Mouse (Mus musculus) limb, embryonic 10.5 days (tissue): Measurements from ENCODE around the gene Cbfa2t3. TPM values are rescaled to one million over a fixed set of nuclear protein-coding genes. Genes with fewer than 3 reads are reported as not detected.

Experiments
- DNase-seq: peaks from one replicate; pipeline ENCODE4 v3.0.0-alpha.2; 2017; ENCODE audit warnings: low spot score
- H3K27ac ChIP-seq: fragments of 300-500 bp; sonication (generic); 2 replicates; pipeline ENCODE4 v1.5.1; 2016; ENCODE audit warnings: mild to moderate bottlenecking
- H3K27me3 ChIP-seq: fragments of 300-500 bp; sonication (generic); 2 replicates; pipeline ENCODE4 v1.6.1; 2016; ENCODE audit warnings: low read depth, mild to moderate bottlenecking; ENCODE audit not compliant: poor library complexity, severe bottlenecking
- H3K36me3 ChIP-seq: fragments of 300-500 bp; sonication (generic); 2 replicates; pipeline ENCODE4 v1.6.1; 2016; ENCODE audit warnings: mild to moderate bottlenecking, moderate library complexity
- H3K4me1 ChIP-seq: fragments of 300-500 bp; sonication (generic); 2 replicates; pipeline ENCODE4 v1.6.1; 2016
- H3K4me3 ChIP-seq: fragments of 300-500 bp; sonication (generic); 2 replicates; pipeline ENCODE4 v1.5.1; 2016; ENCODE audit warnings: mild to moderate bottlenecking, moderate library complexity
- H3K9me3 ChIP-seq: fragments of 300-500 bp; sonication (generic); replicated peaks from 2 replicates; pipeline ENCODE4 v1.6.1; 2016; ENCODE audit warnings: mild to moderate bottlenecking
- WGBS: fragments of 180-500 bp; shearing (Covaris S2); methylation state at CpG from one replicate; pipeline ENCODE4 v1.1.7; 2016; 5-methylcytosine and 5-hydroxymethylcytosine counted together
- polyA plus RNA-seq: library from polyadenylated mRNA; unstranded; fragments of >200 nt; fragmentation: Nextera tagmentation; extraction: Ambion mirVana; gene quantifications from 2 replicates; pipeline ENCODE4 v1.2.1, GENCODE M21; 2016

The Cbfa2t3 gene
- polyA plus RNA-seq, 1 experiment from 2014 or later = 2.0 TPM

- 0 out of 2 replicates have a peak overlapping the region, but pooled peaks have one; percentile 37 for H3K27ac ChIP-seq
- no peaks in the 10 kb centered on the region for H3K9me3 ChIP-seq
- no peak overlapping the region for H3K4me3 ChIP-seq
- H3K36me3 ChIP-seq = peaks cover 18% of the 10 kb centered on the region
- DNase-seq = peak; percentile 84
- H3K4me1 ChIP-seq = peaks cover 64% of the 10 kb centered on the region
- 41% methylated on average over 5 of the region's 7 CpGs for WGBS
- no peaks in the 10 kb centered on the region for H3K27me3 ChIP-seq
Observed at GRCm38 (mm10) chr8:122617947-122618546, 80.9 kb downstream of the Cbfa2t3 start.

DNA sequence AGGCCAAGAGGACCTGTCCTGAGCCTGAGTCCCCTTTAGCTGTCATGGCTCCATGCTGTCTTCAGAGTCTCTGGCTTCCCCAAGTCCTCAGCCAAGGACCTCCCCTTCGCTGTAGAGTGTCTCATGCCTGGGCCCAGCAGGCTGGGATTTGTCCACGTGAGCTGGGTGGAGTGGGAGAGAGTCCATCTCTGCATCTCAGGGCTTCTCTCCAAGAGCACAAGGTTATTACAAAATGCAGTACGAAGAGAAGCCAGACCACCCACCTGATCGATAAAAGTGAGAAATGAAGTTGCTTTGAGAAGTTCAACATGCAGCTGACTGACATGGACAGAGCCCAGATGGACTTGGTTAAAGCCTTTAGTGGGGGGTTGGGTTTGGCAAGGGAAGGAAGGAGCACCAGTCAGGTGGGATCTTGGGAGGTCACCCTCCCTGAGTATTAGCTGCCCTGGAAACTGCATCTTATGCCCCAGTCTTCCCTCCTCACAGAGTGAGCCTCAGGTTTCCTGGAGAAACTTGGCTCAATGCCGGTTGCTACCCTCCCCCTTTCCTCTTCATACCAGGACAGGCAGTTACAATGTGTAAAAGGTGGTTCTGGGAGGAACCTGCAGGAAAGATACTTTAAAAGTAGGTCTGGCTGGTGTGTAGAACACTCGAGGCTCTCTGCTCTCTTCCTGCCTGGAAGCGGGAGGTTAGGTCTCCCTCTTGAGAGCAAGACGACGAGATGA, 82.6 kb downstream of the Cbfa2t3 start:
- DNase-seq = no peak
- no peak overlapping the region for H3K4me3 ChIP-seq
- no peaks in the 10 kb centered on the region for H3K27me3 ChIP-seq
- 80% methylated on average over 9 of the region's 9 CpGs for WGBS
- H3K36me3 ChIP-seq = peaks cover 18% of the 10 kb centered on the region
- no peak overlapping the region for H3K27ac ChIP-seq
- no peaks in the 10 kb centered on the region for H3K9me3 ChIP-seq
- H3K4me1 ChIP-seq = peaks cover 62% of the 10 kb centered on the region

DNA sequence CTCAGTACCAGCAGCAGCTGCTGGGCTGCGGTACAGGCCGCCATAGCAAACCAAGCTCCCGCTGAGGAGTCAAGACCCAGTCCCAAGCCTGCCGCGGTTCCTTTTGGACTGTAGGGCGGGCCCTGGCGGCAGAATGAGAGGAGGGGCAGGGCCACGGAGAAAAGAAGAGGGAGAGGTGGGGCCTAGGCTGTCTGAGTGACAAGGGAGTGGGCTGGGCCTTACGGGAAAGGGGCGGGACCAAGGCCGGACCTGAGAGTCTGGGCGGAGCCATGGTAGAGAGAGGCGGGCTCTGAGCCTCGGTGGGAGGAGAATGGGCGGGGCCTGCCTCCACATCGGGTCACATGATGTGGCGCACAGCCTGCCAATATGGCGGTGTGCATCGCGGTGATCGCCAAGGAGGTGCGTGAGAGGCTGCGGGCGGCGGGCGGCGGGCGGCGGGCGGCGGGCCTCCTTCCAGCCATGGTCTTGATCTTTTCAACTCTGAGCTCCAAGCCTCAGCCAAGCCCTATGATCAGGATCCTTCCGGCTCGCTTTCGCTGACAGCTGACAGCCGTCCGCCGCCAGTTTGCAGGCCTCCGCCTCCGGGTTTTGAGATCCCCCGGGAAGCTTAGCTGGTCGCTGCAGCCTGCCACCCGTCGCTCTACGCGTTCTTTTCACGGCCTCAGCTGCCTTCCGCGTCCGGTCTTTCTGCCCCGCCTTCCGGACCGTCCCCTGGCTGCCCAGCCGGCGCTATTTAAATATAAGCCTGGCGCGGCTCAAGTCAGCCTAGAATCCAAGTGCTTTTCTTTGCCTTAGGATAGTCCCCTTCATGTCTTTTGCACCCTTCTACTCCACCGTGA, 87.4 kb downstream of the Cbfa2t3 start, which contains the start of the genes Galns and Trappc2l:
TSS of gene Galns (minus strand) at position 169 of the 839 bp plus-strand sequence.
TSS of gene Trappc2l (plus strand) at position 346 of the 839 bp plus-strand sequence.
- Histone ChIP-seq H3K9me3 (no peaks in the 10 kb centered on the region), H3K4me1 (peaks cover 38% of the 10 kb centered on the region), H3K27me3 (no peaks in the 10 kb centered on the region), H3K36me3 (peaks cover 18% of the 10 kb centered on the region), H3K4me3 (peak within 1 kb of the TSS; percentile 82), H3K27ac (peak within 1 kb of the TSS; percentile 86)
- under 1% methylated on average over 57 of the region's 57 CpGs for WGBS
- DNase-seq = peak; percentile 97

DNA sequence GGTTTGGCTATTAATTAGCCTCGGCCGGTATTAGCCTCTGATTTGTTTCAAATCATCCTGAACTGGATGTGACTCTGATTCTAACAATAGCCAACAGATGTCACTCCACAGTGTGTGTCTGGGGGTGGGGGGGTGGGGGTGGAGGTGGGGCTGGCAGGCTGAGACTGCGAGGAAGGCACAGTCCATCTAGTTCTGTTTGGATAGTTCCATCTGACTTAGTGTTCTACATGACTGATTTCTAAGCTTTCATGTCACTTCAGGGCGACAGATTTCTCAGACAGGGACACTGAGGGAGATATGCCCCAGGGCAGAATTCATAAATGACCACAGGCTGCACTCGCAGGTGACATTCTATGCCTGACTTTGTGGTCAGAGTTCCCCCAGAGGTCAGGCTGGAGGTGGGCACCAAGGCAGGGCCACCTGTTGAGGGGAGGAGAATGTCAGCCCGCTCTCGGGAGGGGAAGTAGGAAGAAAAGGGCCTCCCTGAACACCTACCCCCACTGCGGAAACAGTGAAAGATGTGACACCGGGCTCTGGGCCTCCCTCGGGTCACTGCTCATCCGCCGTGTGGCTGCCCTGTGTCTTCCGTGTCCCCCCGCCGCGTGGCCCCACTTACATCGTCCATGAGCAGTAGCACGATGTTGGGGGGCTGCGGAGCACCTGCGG, 88.2 kb downstream of the Cbfa2t3 start:
- 9% methylated on average over 20 of the region's 20 CpGs for WGBS
- H3K27ac ChIP-seq = peak overlapping the region; percentile 86
- peak overlapping the region; percentile 82 for H3K4me3 ChIP-seq
- H3K36me3 ChIP-seq = peaks cover 18% of the 10 kb centered on the region
- DNase-seq = no peak
- H3K9me3 ChIP-seq = no peaks in the 10 kb centered on the region
- peaks cover 30% of the 10 kb centered on the region for H3K4me1 ChIP-seq
- H3K27me3 ChIP-seq = no peaks in the 10 kb centered on the region

DNA sequence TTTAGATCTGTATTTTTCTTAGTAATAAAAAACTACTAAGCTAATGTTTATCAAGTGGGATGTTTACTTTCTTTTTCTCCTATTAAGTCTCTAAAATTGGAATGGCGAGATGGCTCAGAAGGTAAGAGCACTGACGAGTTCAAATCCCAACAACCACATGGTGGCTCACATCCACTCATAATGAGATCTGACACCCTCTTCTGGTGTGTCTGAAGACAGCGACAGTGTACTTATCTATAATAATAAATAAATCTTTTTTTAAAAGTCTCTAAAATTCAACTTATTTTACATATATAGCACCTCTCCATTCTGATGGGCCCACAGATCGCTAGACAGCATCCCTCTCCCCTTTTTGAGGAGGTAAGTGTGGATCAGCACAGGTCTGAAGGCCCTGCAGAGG, 88.7 kb downstream of the Cbfa2t3 start:
- Histone ChIP-seq H3K27me3 (no peaks in the 10 kb centered on the region), H3K4me3 (peak overlapping the region; percentile 82; the same call in 1 of the 2 replicates), H3K9me3 (no peaks in the 10 kb centered on the region), H3K4me1 (peaks cover 27% of the 10 kb centered on the region), H3K27ac (no peak overlapping the region), H3K36me3 (peaks cover 14% of the 10 kb centered on the region)
- 70% methylated on average over 4 of the region's 4 CpGs for WGBS
- DNase-seq = no peak

DNA sequence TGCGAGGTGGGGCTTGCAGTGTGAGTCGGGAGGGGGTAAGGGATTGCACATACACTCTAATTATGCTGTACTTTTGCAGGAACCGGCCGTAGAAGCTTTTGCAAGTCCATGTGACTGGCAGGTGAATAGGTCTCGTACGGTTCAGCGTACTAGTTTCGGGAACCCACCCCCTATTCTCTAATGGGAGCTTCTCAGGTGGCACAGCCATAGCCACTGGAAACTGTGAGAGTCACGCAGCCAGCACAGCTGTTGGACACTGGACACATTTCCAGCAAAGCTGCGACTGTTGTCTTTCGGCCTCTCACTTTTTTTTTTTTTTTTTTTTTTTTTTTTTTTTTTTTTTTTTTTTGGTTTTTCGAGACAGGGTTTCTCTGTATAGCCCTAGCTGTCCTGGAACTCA, 92.1 kb downstream of the Cbfa2t3 start:
- Histone ChIP-seq H3K27ac (no peak overlapping the region), H3K4me3 (no peak overlapping the region), H3K27me3 (no peaks in the 10 kb centered on the region), H3K36me3 (no peaks in the 10 kb centered on the region), H3K4me1 (peaks cover 14% of the 10 kb centered on the region), H3K9me3 (no peaks in the 10 kb centered on the region)
- WGBS = 93% methylated on average over 11 of the region's 12 CpGs
- no peak for DNase-seq

DNA sequence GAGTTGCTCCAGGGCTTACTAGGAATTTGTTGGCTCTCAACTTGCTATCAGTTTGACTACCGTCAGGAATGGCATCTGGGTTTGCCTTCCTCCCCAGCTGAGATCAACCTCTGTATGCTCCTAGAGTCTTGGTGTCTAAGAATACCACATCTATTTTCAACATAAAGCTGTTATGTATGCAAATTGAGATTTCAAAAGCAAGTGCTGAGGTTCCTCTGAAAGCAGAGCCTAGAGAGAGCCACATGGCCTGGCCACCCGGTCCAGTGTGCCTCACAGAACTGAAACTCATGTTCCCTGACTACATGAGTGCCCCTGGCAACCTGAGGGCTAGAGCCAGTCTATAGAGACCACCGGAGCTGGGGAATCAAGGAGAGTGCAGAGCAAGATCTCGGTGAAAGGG, 93.5 kb downstream of the Cbfa2t3 start:
- Histone ChIP-seq H3K4me3 (no peak overlapping the region), H3K27me3 (no peaks in the 10 kb centered on the region), H3K9me3 (no peaks in the 10 kb centered on the region), H3K27ac (no peak overlapping the region), H3K36me3 (no peaks in the 10 kb centered on the region), H3K4me1 (peaks cover 2% of the 10 kb centered on the region)
- WGBS = 79% methylated on average over 4 of the region's 4 CpGs
- DNase-seq = no peak

DNA sequence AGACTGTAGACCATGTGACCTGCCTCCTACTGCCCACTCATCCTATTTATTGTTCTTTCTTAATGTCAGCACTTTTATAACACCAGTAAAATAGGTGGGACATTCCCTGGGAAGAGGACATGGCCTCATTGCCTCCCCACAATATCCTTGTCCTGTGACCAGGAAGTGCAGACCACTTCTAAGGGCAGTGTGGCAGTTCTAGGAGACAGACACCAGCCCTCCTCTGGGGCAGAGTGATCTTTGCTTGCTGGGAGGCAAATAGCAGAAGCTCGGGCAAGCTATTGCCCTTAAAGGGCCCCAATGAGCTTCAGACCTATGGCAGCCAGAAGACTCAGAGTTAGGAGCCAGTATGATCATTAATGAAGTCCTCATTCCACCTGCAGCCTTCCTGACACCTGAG, 94.3 kb downstream of the Cbfa2t3 start:
- H3K27me3 ChIP-seq = no peaks in the 10 kb centered on the region
- WGBS = 51% methylated on average over 1 of the region's 1 CpGs
- H3K36me3 ChIP-seq = no peaks in the 10 kb centered on the region
- H3K4me1 ChIP-seq = no peaks in the 10 kb centered on the region
- no peaks in the 10 kb centered on the region for H3K9me3 ChIP-seq
- H3K27ac ChIP-seq = no peak overlapping the region
- no peak overlapping the region for H3K4me3 ChIP-seq
- no peak for DNase-seq

DNA sequence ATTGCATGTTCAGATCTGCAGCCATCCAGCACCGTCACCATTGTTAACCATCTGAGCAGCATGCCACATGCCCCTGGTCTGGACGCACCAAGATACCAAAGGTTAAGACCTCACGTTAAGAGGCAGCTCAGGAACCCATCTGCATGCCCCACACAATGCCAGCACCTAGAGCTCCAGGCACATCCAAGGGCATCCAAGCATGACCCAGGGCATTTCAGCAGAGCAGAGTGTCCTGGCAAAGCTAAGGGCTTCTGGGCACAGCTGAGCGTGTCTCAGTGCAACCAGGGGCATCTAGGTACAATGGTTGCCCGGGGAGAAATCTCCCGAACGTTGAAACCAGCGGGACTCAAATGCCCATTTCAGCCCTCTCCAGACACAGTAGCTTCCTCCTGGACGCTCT, 98.2 kb downstream of the Cbfa2t3 start:
- WGBS = 96% methylated on average over 9 of the region's 9 CpGs
- Histone ChIP-seq H3K9me3 (no peaks in the 10 kb centered on the region), H3K36me3 (0 out of 2 replicates have a peak, but pooled peaks cover 5% of the 10 kb centered on the region), H3K4me1 (peaks cover 5% of the 10 kb centered on the region), H3K4me3 (no peak overlapping the region), H3K27me3 (no peaks in the 10 kb centered on the region), H3K27ac (no peak overlapping the region)
- DNase-seq = no peak

DNA sequence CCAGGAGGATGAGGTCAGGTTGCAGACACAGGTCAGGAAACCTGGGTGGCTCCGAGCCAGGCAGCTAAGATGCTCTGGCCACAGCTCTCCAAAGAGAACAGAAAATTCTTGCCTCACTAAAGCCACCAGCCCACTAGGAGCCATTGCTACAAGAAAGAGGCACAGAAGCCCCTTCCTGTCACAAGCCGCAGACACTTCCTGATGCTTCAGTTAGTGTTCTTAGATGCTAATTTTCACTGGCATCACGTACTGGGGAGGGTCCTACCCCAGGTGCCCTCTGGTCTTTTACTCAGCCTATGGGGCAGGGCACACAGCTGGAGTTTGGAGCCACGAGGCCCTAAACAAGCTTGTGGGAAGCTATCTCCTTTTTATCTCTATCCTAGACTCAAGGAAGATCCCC, 102.9 kb downstream of the Cbfa2t3 start:
- WGBS = 57% methylated on average over 4 of the region's 4 CpGs
- Histone ChIP-seq H3K9me3 (no peaks in the 10 kb centered on the region), H3K36me3 (0 out of 2 replicates have a peak, but pooled peaks cover 5% of the 10 kb centered on the region), H3K27me3 (no peaks in the 10 kb centered on the region), H3K27ac (no peak overlapping the region), H3K4me1 (peaks cover 40% of the 10 kb centered on the region), H3K4me3 (no peak overlapping the region)
- DNase-seq = no peak

DNA sequence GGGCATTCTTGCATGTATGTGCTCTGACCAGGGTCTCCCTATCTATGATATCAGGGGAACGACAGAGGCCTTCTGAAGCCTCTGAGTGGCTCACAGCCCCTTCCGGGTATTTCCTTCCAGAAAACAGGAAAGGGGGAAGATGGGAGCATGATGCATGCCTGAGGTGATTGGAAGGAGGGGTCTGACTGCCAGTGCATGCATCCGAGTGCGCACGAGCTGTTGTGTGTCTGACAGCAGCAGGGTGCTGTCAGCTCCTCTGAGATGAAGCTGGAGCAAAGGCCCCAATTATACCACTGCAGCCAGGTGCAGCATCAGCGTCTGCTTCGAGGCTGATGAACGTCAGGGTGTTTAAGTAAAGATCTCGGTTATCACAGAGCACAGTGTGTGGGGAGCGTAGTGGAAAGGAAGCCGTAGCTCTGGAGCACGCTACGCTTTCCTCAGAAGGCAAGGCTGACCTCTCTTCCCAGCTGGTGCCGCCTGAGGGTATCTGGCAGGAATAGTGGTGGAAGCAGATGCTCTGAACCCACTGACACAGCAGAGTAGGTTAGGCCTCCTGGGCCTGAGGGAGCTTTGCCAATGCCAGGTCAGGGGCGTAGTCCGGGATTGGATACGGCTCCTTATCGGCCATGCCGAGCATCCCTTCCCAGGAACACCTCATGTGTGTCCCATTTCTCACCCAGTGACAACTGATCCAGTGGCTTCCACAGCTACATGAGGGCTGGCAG, 105.0 kb downstream of the Cbfa2t3 start:
- Histone ChIP-seq H3K4me3 (no peak overlapping the region), H3K9me3 (no peaks in the 10 kb centered on the region), H3K27ac (0 out of 2 replicates have a peak overlapping the region, but pooled peaks have one; percentile 37), H3K4me1 (peaks cover 40% of the 10 kb centered on the region), H3K27me3 (no peaks in the 10 kb centered on the region), H3K36me3 (0 out of 2 replicates have a peak, but pooled peaks cover 5% of the 10 kb centered on the region)
- WGBS = 80% methylated on average over 19 of the region's 19 CpGs
- no peak for DNase-seq

DNA sequence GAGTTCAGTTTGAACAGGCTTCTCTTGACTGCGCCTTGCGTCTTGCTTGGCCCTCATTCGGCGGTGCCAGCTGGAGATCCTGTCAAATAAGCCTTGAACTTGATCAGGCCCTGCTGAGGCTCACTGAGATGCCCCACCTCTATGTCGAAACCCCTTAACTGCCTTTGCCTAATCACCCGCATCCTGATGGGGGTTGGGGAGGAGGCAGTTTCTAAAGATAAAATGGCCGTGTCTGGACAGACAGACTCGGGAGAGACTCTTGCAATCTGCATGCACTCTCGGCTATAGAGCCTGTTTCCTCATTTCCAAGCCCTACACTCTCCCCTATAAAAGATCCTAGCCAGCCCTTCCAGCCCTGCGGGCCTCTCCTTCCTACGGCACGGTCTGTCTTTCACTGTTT, 105.7 kb downstream of the Cbfa2t3 start:
- Histone ChIP-seq H3K9me3 (no peaks in the 10 kb centered on the region), H3K4me3 (no peak overlapping the region), H3K36me3 (0 out of 2 replicates have a peak, but pooled peaks cover 4% of the 10 kb centered on the region), H3K27me3 (no peaks in the 10 kb centered on the region), H3K27ac (0 out of 2 replicates have a peak overlapping the region, but pooled peaks have one; percentile 37), H3K4me1 (peaks cover 40% of the 10 kb centered on the region)
- WGBS = 64% methylated on average over 12 of the region's 12 CpGs
- DNase-seq = no peak
